Mouse (Mus musculus): Measurements from ENCODE around the gene Gramd2. TPM values are rescaled to one million over a fixed set of nuclear protein-coding genes. Genes with fewer than 3 reads are reported as not detected.
"Not testable (repeated sequence)": the region's sequence is repeated elsewhere in the genome, so short reads cannot be mapped to it uniquely, and the experiment has no call there.

The Gramd2 gene
- total RNA-seq, 2 experiments from 2014 or later = 0.28 to 0.42 TPM

GRCm38 (mm10) chr9:59760515-59760914 lies 80.6 kb downstream of the Gramd2 start:
- no peak for DNase-seq (ENCODE audit: low spot score in 2 of 2)

- DNase-seq (ENCODE audit: low spot score in 2 of 2) = not testable (repeated sequence)
Observed at GRCm38 (mm10) chr9:59766966-59767461, 87.1 kb downstream of the Gramd2 start.

Other genes starting within 250 kb of the Gramd2 start
- 100 to 1,000 TPM; 101 to 113 TPM for gene Arih1, start 193.5 kb upstream of the Gramd2 start, total RNA-seq (2021)
- 10 to 100 TPM; 74.9 to 81.7 TPM for gene Hexa, start 140.6 kb upstream of the Gramd2 start, total RNA-seq (2021)
- gene Tmem202, start 140.3 kb upstream of the Gramd2 start, total RNA-seq (2021) = 1 to 10 TPM; 1.3 to 2.0 TPM
- gene Celf6, start 102.2 kb upstream of the Gramd2 start, total RNA-seq (2021) = 10 to 100 TPM in 1 of 2 experiments, 1 to 10 TPM in 1; 8.0 to 11.5 TPM
- 10 to 100 TPM; 31.6 to 32.2 TPM for gene Parp6, start 62.9 kb upstream of the Gramd2 start, total RNA-seq (2021)
- gene Pkm, start 23.8 kb upstream of the Gramd2 start, total RNA-seq (2021) = 100 to 1,000 TPM; 351 to 370 TPM
- 1 to 10 TPM; 5.1 to 7.5 TPM for gene Senp8, start 70.6 kb downstream of the Gramd2 start, total RNA-seq (2021)
- gene Myo9a, start 70.8 kb downstream of the Gramd2 start, total RNA-seq (2021) = 10 to 100 TPM; 18.2 to 24.5 TPM

Measured in adrenal gland, postnatal 4 days (tissue).